Mouse (Mus musculus) midbrain, embryonic 16.5 days (tissue): ENCODE data around the gene Nrxn2. TPM values are rescaled to one million over a fixed set of nuclear protein-coding genes. Genes with fewer than 3 reads are reported as not detected.
A peak's percentile ranks its signal among the peaks of the same experiment; 100 is the strongest.

Experiments
- ATAC-seq: fragments of 200-750 bp; cut with Nextera tagmentation; 2 replicates; pipeline ENCODE4 v1.8.0; 2017; ENCODE audit warnings: moderate TSS enrichment
- H3K27ac ChIP-seq: fragments of 300-500 bp; sonication (generic); 2 replicates; pipeline ENCODE4 v1.5.1; 2014; ENCODE audit warnings: mild to moderate bottlenecking, low read length, mixed read lengths
- H3K27me3 ChIP-seq: fragments of 300-500 bp; sonication (generic); 2 replicates; pipeline ENCODE4 v1.6.1; 2014; ENCODE audit warnings: low read depth, low read length, mixed read lengths; ENCODE audit not compliant: control insufficient read depth, insufficient read depth
- H3K36me3 ChIP-seq: fragments of 300-500 bp; sonication (generic); 2 replicates; pipeline ENCODE4 v1.6.1; 2014; ENCODE audit warnings: mild to moderate bottlenecking, low read length, moderate library complexity, mixed read lengths; ENCODE audit not compliant: control insufficient read depth, insufficient read depth
- H3K4me1 ChIP-seq: fragments of 300-500 bp; sonication (generic); 2 replicates; pipeline ENCODE4 v1.6.1; 2014; ENCODE audit warnings: mild to moderate bottlenecking, low read length, mixed read lengths; ENCODE audit not compliant: control insufficient read depth, insufficient read depth
- H3K4me2 ChIP-seq: fragments of 300-500 bp; sonication (generic); 2 replicates; pipeline ENCODE4 v1.6.1; 2014; ENCODE audit warnings: mild to moderate bottlenecking, low read length, mixed read lengths
- H3K4me3 ChIP-seq: fragments of 300-500 bp; sonication (generic); 2 replicates; pipeline ENCODE4 v1.5.1; 2014; ENCODE audit warnings: low read depth, mild to moderate bottlenecking, low read length, moderate library complexity, mixed read lengths
- H3K9ac ChIP-seq: fragments of 300-500 bp; sonication (generic); 2 replicates; pipeline ENCODE4 v1.6.1; 2014; ENCODE audit warnings: low read depth, low read length, mixed read lengths
- H3K9me3 ChIP-seq: fragments of 300-500 bp; sonication (generic); replicated peaks from 2 replicates; pipeline ENCODE4 v1.6.1; 2014; ENCODE audit warnings: mild to moderate bottlenecking, low read length, mixed read lengths; ENCODE audit not compliant: control insufficient read depth, poor library complexity, severe bottlenecking
- WGBS: fragments of 180-500 bp; shearing (Covaris S2); extraction: QIAGEN DNeasy Blood & Tissue Kit; methylation state at CpG from one replicate; pipeline ENCODE4 v1.1.7; 2014; 5-methylcytosine and 5-hydroxymethylcytosine counted together
- polyA plus RNA-seq: library from polyadenylated mRNA; unstranded; fragments of >200 nt; fragmentation: Nextera tagmentation; extraction: Ambion mirVana; gene quantifications from 2 replicates; pipeline ENCODE4 v1.2.1, GENCODE M21; 2015

Gene Nrxn2
- polyA plus RNA-seq, 1 experiment from 2014 or later = 37.5 TPM

GRCm38 (mm10) chr19:6398447-6399284 lies 19.9 kb upstream of the Nrxn2 start:
- Histone ChIP-seq H3K4me1 (peaks cover 34% of the 10 kb centered on the region), H3K4me3 (peak overlapping the region; percentile 65), H3K4me2 (peak overlapping the region; percentile 97), H3K27me3 (peaks cover 2% of the 10 kb centered on the region; the same call in 1 of the 2 replicates), H3K9ac (peak overlapping the region; percentile 83), H3K36me3 (no peaks in the 10 kb centered on the region), H3K9me3 (no peaks in the 10 kb centered on the region), H3K27ac (peak overlapping the region; percentile 83)
- WGBS = 2% methylated on average over 38 of the region's 39 CpGs
- ATAC-seq = peak; percentile 75

GRCm38 (mm10) chr19:6399285-6400095 lies 19.0 kb upstream of the Nrxn2 start, which contains the start of gene Rasgrp2:
Rasgrp2 (plus strand) TSS chr19:6399340.
- Histone ChIP-seq H3K4me3 (peak within 1 kb of the TSS; percentile 65), H3K4me2 (peak within 1 kb of the TSS; percentile 97), H3K4me1 (peaks cover 34% of the 10 kb centered on the region), H3K9ac (peak within 1 kb of the TSS; percentile 83), H3K9me3 (no peaks in the 10 kb centered on the region), H3K27me3 (peaks cover 2% of the 10 kb centered on the region; the same call in 1 of the 2 replicates), H3K36me3 (no peaks in the 10 kb centered on the region), H3K27ac (peak within 1 kb of the TSS; percentile 83)
- ATAC-seq = peak; percentile 26; the same call in 1 of the 2 replicates
- WGBS = under 1% methylated on average over 70 of the region's 87 CpGs

GRCm38 (mm10) chr19:6400096-6401086 lies 18.1 kb upstream of the Nrxn2 start:
- Histone ChIP-seq H3K27ac (peak overlapping the region; percentile 83), H3K4me2 (peak overlapping the region; percentile 97)
- WGBS = 1% methylated on average over 28 of the region's 29 CpGs

GRCm38 (mm10) chr19:6401131-6401815 lies 17.3 kb upstream of the Nrxn2 start:
- H3K27me3 ChIP-seq = peaks cover 2% of the 10 kb centered on the region; the same call in 1 of the 2 replicates
- no peak overlapping the region for H3K27ac ChIP-seq
- peak overlapping the region; percentile 65 for H3K4me3 ChIP-seq
- H3K36me3 ChIP-seq = no peaks in the 10 kb centered on the region
- peak overlapping the region; percentile 83 for H3K9ac ChIP-seq
- WGBS = 0% methylated on average over 32 of the region's 32 CpGs
- H3K4me2 ChIP-seq = peak overlapping the region; percentile 97
- peaks cover 34% of the 10 kb centered on the region for H3K4me1 ChIP-seq
- no peak; the same call in 1 of the 2 replicates for ATAC-seq
- H3K9me3 ChIP-seq = no peaks in the 10 kb centered on the region

More at GRCm38 (mm10) chr19:6400096-6401086, 18.1 kb upstream of the Nrxn2 start:
- no peaks in the 10 kb centered on the region for H3K9me3 ChIP-seq
- peaks cover 2% of the 10 kb centered on the region; the same call in 1 of the 2 replicates for H3K27me3 ChIP-seq
- peak overlapping the region; percentile 83 for H3K9ac ChIP-seq
- ATAC-seq = peak; percentile 13; the same call in 1 of the 2 replicates
- peak overlapping the region; percentile 65 for H3K4me3 ChIP-seq
- H3K4me1 ChIP-seq = peaks cover 34% of the 10 kb centered on the region
- no peaks in the 10 kb centered on the region for H3K36me3 ChIP-seq

- Histone ChIP-seq H3K27ac (no peak overlapping the region), H3K4me3 (peak overlapping the region; percentile 65), H3K9me3 (no peaks in the 10 kb centered on the region), H3K36me3 (no peaks in the 10 kb centered on the region), H3K4me1 (peaks cover 34% of the 10 kb centered on the region), H3K9ac (peak overlapping the region; percentile 83), H3K27me3 (peaks cover 2% of the 10 kb centered on the region; the same call in 1 of the 2 replicates), H3K4me2 (peak overlapping the region; percentile 97)
- WGBS = 21% methylated on average over 9 of the region's 9 CpGs
- no peak for ATAC-seq
Measured at GRCm38 (mm10) chr19:6401951-6402350, 16.6 kb upstream of the Nrxn2 start.

- WGBS = 85% methylated on average over 10 of the region's 10 CpGs
- ATAC-seq = no peak
Measured at GRCm38 (mm10) chr19:6403869-6404268, 14.7 kb upstream of the Nrxn2 start.

GRCm38 (mm10) chr19:6405433-6405832 lies 13.1 kb upstream of the Nrxn2 start:
- Histone ChIP-seq H3K4me1 (peaks cover 18% of the 10 kb centered on the region), H3K27me3 (peaks cover 2% of the 10 kb centered on the region; the same call in 1 of the 2 replicates), H3K36me3 (no peaks in the 10 kb centered on the region), H3K27ac (no peak overlapping the region), H3K9ac (no peak overlapping the region), H3K9me3 (no peaks in the 10 kb centered on the region), H3K4me3 (no peak overlapping the region), H3K4me2 (no peak overlapping the region)
- ATAC-seq = no peak
- WGBS = 47% methylated on average over 10 of the region's 10 CpGs

More at GRCm38 (mm10) chr19:6403869-6404268, 14.7 kb upstream of the Nrxn2 start:
- Histone ChIP-seq H3K9me3 (no peaks in the 10 kb centered on the region), H3K27ac (no peak overlapping the region), H3K36me3 (no peaks in the 10 kb centered on the region), H3K27me3 (peaks cover 2% of the 10 kb centered on the region; the same call in 1 of the 2 replicates), H3K4me3 (no peak overlapping the region), H3K9ac (no peak overlapping the region), H3K4me1 (peaks cover 29% of the 10 kb centered on the region), H3K4me2 (no peak overlapping the region)
